Comparison of ENCODE assay signal across 10 mouse cellular contexts in genomic region chr10:126169874-126170163, GRCm38 (mm10).
DNase-seq lines count a peak whose midpoint lies in the region; ATAC-seq and TF ChIP-seq lines count a peak whose summit lies in the region.
"Had no signal": no experiment of that assay in that cellular context is flagged by ENCODE, and none has a peak within 500 bp of the region (broad histone marks: within the 10 kb centered on the region; RNA-seq: fewer than 3 reads in every experiment).

No protein-coding gene starts in this region.

- H3K27me3 ChIP-seq in limb, embryonic 14.5 days (ENCODE audit: control insufficient read depth, insufficient read depth, low read length), result no peaks in the 10 kb centered on the region

- peak overlapping the region; percentile 27; the same call in 1 of the 2 replicates for H3K4me2 ChIP-seq in limb, embryonic 14.5 days (replicated peaks; ENCODE audit: low read depth, low read length, severe bottlenecking)

- peak; percentile 27 to 51 for DNase-seq in cerebellum, postnatal 10 days
- DNase-seq in cerebellum, adult 11-12 months, result no peak
- peak; percentile 54 for DNase-seq in layer of hippocampus, adult 11-12 months (ENCODE audit: low spot score)
- DNase-seq in layer of hippocampus, adult 9-10 months (ENCODE audit: low spot score), result no peak
- DNase-seq in WW6 (ENCODE audit: low read depth, low spot score), result peak; percentile 33
- DNase-seq in limb, embryonic 14.5 days (ENCODE audit: low spot score), result peak; percentile 65
- DNase-seq in c-Kit-positive CD71-positive TER-119-positive erythroid progenitor cells, embryonic 14.5 days (ENCODE audit: low spot score), result no peak
- no peak for DNase-seq in thymus, postnatal 25 days
- DNase-seq: heart, adult 11 months; liver had no signal

- H3K4me3 ChIP-seq in limb, embryonic 14.5 days (replicated peaks; ENCODE audit: low read length), result no peak overlapping the region

- 53% methylated on average over 5 of the region's 5 CpGs for WGBS in limb, embryonic 14.5 days

- H3K9me3 ChIP-seq in limb, embryonic 14.5 days (ENCODE audit: control insufficient read depth, low read length), result no peaks in the 10 kb centered on the region

- no peak overlapping the region for H3K27ac ChIP-seq in limb, embryonic 14.5 days (replicated peaks; ENCODE audit: low read depth, low read length)

- H3K4me1 ChIP-seq in limb, embryonic 14.5 days (ENCODE audit: control insufficient read depth, insufficient read depth, low read length), result 0 out of 2 replicates have a peak, but pooled peaks cover 7% of the 10 kb centered on the region

- no peaks in the 10 kb centered on the region for H3K36me3 ChIP-seq in limb, embryonic 14.5 days (ENCODE audit: control insufficient read depth, insufficient read depth, low read length)

- TF ChIP-seq POLR2A in limb, embryonic 14.5 days (IDR thresholded peaks at IDR 0.05; ENCODE audit: borderline replicate concordance, extremely low read depth, insufficient read depth, insufficient read length), result no peak

- no peak overlapping the region for H3K9ac ChIP-seq in limb, embryonic 14.5 days (ENCODE audit: low read depth, low read length, severe bottlenecking)

- peak; percentile 26; the same call in 1 of the 2 replicates for ATAC-seq in limb, embryonic 14.5 days (ENCODE audit: low FRiP score, low read depth)

Comparison
In these comparisons a context has a peak if more than half of its experiments do, and no peak if none do; other contexts are left out.
1. DNase-seq: peak in cerebellum, postnatal 10 days (2 of 2), layer of hippocampus, adult 11-12 months (single experiment), WW6 (single experiment) and limb, embryonic 14.5 days (single experiment); none in cerebellum, adult 11-12 months (single experiment), layer of hippocampus, adult 9-10 months (single experiment), c-Kit-positive CD71-positive TER-119-positive erythroid progenitor cells, embryonic 14.5 days (single experiment) and thymus, postnatal 25 days (single experiment).